20 mouse cellular contexts compared by ENCODE assay signal in the genomic region with DNA sequence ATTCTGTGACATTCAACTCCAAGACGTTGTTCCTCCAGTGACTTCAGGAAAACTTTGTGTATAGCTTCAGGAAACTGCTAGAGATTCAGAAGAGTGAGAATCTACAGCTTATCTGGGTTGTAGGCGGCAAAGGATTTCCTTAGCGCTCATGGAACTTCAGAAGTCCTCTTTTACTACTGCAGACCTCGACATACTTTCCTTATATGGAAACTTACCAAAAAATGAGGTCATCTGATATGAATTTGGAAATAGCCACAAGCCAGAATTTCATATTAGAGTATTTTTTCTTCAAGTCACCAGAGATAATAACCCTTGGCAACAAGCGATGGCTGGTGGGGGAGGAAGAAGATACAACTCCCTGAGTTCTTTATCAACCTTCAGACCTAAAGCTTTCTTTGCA. TPM values are rescaled to one million over a fixed set of nuclear protein-coding genes. Genes with fewer than 3 reads are reported as not detected.
DNase-seq lines count a peak whose midpoint lies in the region; ATAC-seq and TF ChIP-seq lines count a peak whose summit lies in the region.
"Had no signal": no experiment of that assay in that cellular context is flagged by ENCODE, and none has a peak within 500 bp of the region (broad histone marks: within the 10 kb centered on the region; RNA-seq: fewer than 3 reads in every experiment).

No protein-coding gene starts in this region.

- peak overlapping the region; percentile 10; the same call in 1 of the 2 replicates for H3K27ac ChIP-seq in heart, embryonic 15.5 days
- H3K27ac ChIP-seq in MEL (ENCODE audit: control insufficient read depth, low read depth, low read length), result no peak overlapping the region
- no peak overlapping the region for H3K27ac ChIP-seq in intestine, embryonic 16.5 days (ENCODE audit: low read length)
- no peak overlapping the region for H3K27ac ChIP-seq in hindbrain, embryonic 12.5 days
- H3K27ac ChIP-seq: embryonic facial prominence, embryonic 15.5 days; forebrain, embryonic 12.5 days; hindbrain, embryonic 10.5 days; midbrain, embryonic 15.5 days had no signal

- peaks cover 6% of the 10 kb centered on the region; the same call in 1 of the 2 replicates for H3K4me1 ChIP-seq in heart, embryonic 15.5 days (replicated peaks)
- no peaks in the 10 kb centered on the region for H3K4me1 ChIP-seq in MEL (ENCODE audit: control insufficient read depth in 1 of 2, insufficient read depth in 2 of 2, low read length in 2 of 2)
- H3K4me1 ChIP-seq in intestine, embryonic 16.5 days (ENCODE audit: control insufficient read depth, insufficient read depth, low read length), result no peaks in the 10 kb centered on the region
- H3K4me1 ChIP-seq in hindbrain, embryonic 12.5 days, result no peaks in the 10 kb centered on the region
- H3K4me1 ChIP-seq: embryonic facial prominence, embryonic 15.5 days; forebrain, embryonic 12.5 days; hindbrain, embryonic 10.5 days; midbrain, embryonic 15.5 days had no signal

- peak; percentile 3 for DNase-seq in adrenal gland, adult 2 months
- DNase-seq in adrenal gland, adult 8-10 months, result no peak
- DNase-seq in heart, postnatal 4 days, result no peak
- DNase-seq in MEL (ENCODE audit: low read depth, low spot score), result no peak
- DNase-seq: cerebellum, postnatal 10 days; embryo, embryonic 11 days; gastrocnemius, postnatal 14 days; liver, postnatal 0 days; thymus, postnatal 14 days had no signal

- no peaks in the 10 kb centered on the region for H3K79me2 ChIP-seq in MEL (ENCODE audit: control insufficient read depth, insufficient read depth, low read length, poor library complexity)

- no peak for TF ChIP-seq POLR2A in MEL (IDR thresholded peaks at IDR 0.05; ENCODE audit: control insufficient read depth in 1 of 2, insufficient read depth in 1 of 2, low read depth in 1 of 2, low read length in 2 of 2, poor library complexity in 1 of 2)

- H3K9ac ChIP-seq in heart, embryonic 15.5 days, result no peak overlapping the region
- H3K9ac ChIP-seq in MEL (ENCODE audit: control insufficient read depth, low read depth, low read length, poor library complexity, severe bottlenecking), result no peak overlapping the region
- no peak overlapping the region for H3K9ac ChIP-seq in intestine, embryonic 16.5 days (ENCODE audit: low read depth, low read length)
- no peak overlapping the region for H3K9ac ChIP-seq in hindbrain, embryonic 12.5 days
- H3K9ac ChIP-seq: embryonic facial prominence, embryonic 15.5 days; forebrain, embryonic 12.5 days; liver, postnatal 0 days; midbrain, embryonic 15.5 days had no signal

- TF ChIP-seq CTCF in MEL (IDR thresholded peaks at IDR 0.05 in 2 of 3, conservative IDR thresholded peaks at IDR 0.05 in 1 of 3; ENCODE audit: control insufficient read depth in 1 of 3, insufficient read depth in 1 of 3, low read depth in 2 of 3, low read length in 3 of 3, poor library complexity in 1 of 3, severe bottlenecking in 1 of 3), result no peak

- 40% methylated on average over 5 of the region's 5 CpGs for WGBS in heart, embryonic 15.5 days
- WGBS in intestine, embryonic 16.5 days, result 78% methylated on average over 5 of the region's 5 CpGs
- 85% methylated on average over 5 of the region's 5 CpGs for WGBS in hindbrain, embryonic 12.5 days

- H3K27me3 ChIP-seq in heart, embryonic 15.5 days, result no peaks in the 10 kb centered on the region
- peaks cover 0 to under 1% of the 10 kb centered on the region in 2 experiments; a peak in 1 of 4 replicates for H3K27me3 ChIP-seq in MEL (ENCODE audit: control insufficient read depth in 1 of 2, insufficient read depth in 2 of 2, low read length in 2 of 2)
- H3K27me3 ChIP-seq in intestine, embryonic 16.5 days (replicated peaks; ENCODE audit: control insufficient read depth, insufficient read depth, low read length), result no peaks in the 10 kb centered on the region
- H3K27me3 ChIP-seq in hindbrain, embryonic 12.5 days, result no peaks in the 10 kb centered on the region
- H3K27me3 ChIP-seq: embryonic facial prominence, embryonic 15.5 days; forebrain, embryonic 12.5 days; midbrain, embryonic 15.5 days had no signal

- no peaks in the 10 kb centered on the region for H3K9me3 ChIP-seq in heart, embryonic 15.5 days (replicated peaks)
- H3K9me3 ChIP-seq in MEL (replicated peaks; ENCODE audit: insufficient read depth, low read length), result no peaks in the 10 kb centered on the region
- H3K9me3 ChIP-seq in intestine, embryonic 16.5 days (ENCODE audit: control insufficient read depth, low read length), result no peaks in the 10 kb centered on the region
- H3K9me3 ChIP-seq in hindbrain, embryonic 12.5 days (replicated peaks), result no peaks in the 10 kb centered on the region
- H3K9me3 ChIP-seq: embryonic facial prominence, embryonic 15.5 days; forebrain, embryonic 12.5 days; hindbrain, embryonic 10.5 days; midbrain, embryonic 15.5 days had no signal

- no peak for TF ChIP-seq EP300 in MEL (IDR thresholded peaks at IDR 0.05; ENCODE audit: low read depth in 1 of 2, low read length in 2 of 2)

- no peak overlapping the region for H3K4me3 ChIP-seq in heart, embryonic 15.5 days
- no peak overlapping the region for H3K4me3 ChIP-seq in MEL (ENCODE audit: control insufficient read depth in 1 of 2, insufficient read depth in 1 of 2, low read depth in 2 of 2, low read length in 2 of 2)
- H3K4me3 ChIP-seq in intestine, embryonic 16.5 days (ENCODE audit: low read length), result no peak overlapping the region
- H3K4me3 ChIP-seq in hindbrain, embryonic 12.5 days, result no peak overlapping the region
- H3K4me3 ChIP-seq: embryonic facial prominence, embryonic 15.5 days; forebrain, embryonic 12.5 days; hindbrain, embryonic 10.5 days; midbrain, embryonic 15.5 days had no signal

- H3K4me2 ChIP-seq in heart, embryonic 15.5 days, result no peak overlapping the region
- no peak overlapping the region for H3K4me2 ChIP-seq in intestine, embryonic 16.5 days (ENCODE audit: low read depth, low read length)
- H3K4me2 ChIP-seq in hindbrain, embryonic 12.5 days (replicated peaks), result no peak overlapping the region
- H3K4me2 ChIP-seq: embryonic facial prominence, embryonic 15.5 days; forebrain, embryonic 12.5 days; midbrain, embryonic 15.5 days had no signal

- no peaks in the 10 kb centered on the region for H3K36me3 ChIP-seq in heart, embryonic 15.5 days
- no peaks in the 10 kb centered on the region for H3K36me3 ChIP-seq in MEL (ENCODE audit: control insufficient read depth in 1 of 2, insufficient read depth in 2 of 2, low read length in 2 of 2)
- H3K36me3 ChIP-seq in intestine, embryonic 16.5 days (ENCODE audit: control insufficient read depth, insufficient read depth, low read length), result no peaks in the 10 kb centered on the region
- no peaks in the 10 kb centered on the region for H3K36me3 ChIP-seq in hindbrain, embryonic 12.5 days
- H3K36me3 ChIP-seq: embryonic facial prominence, embryonic 15.5 days; forebrain, embryonic 12.5 days; hindbrain, embryonic 10.5 days; midbrain, embryonic 15.5 days had no signal

- ATAC-seq in heart, embryonic 15.5 days (replicated peaks; ENCODE audit: insufficient number of reproducible peaks, insufficient read depth, low FRiP score, low read depth), result no peak
- ATAC-seq in inflammation-experienced regulatory T-cells, adult 6 months, result peak; percentile 7
- no peak for ATAC-seq in intestine, embryonic 16.5 days
- ATAC-seq in hindbrain, embryonic 12.5 days (ENCODE audit: low FRiP score), result no peak
- ATAC-seq: activated CD4-positive, CD25-positive, alpha-beta regulatory T cell, adult 4 months; liver, postnatal 0 days; midbrain, embryonic 15.5 days; Patski had no signal

- TF ChIP-seq RAD21 in MEL (IDR thresholded peaks at IDR 0.05; ENCODE audit: low read depth, low read length), result no peak

TF ChIP-seq in MEL, 35 proteins besides CTCF, POLR2A, EP300 and RAD21:
- TF ChIP-seq GATA1 (IDR thresholded peaks at IDR 0.05; ENCODE audit: low read depth, low read length), result peak; percentile 43
- no peak for TF ChIP-seq ZKSCAN1 (IDR thresholded peaks at IDR 0.05; ENCODE audit: low read depth, low read length)

RNA-seq across cellular contexts. Expression of a gene that starts 6.0 kb away (rescaled TPM):
- under 1 TPM; 0.29 to 0.41 TPM for total RNA-seq in adrenal gland, adult 2 months (2021)
- polyA plus RNA-seq in adrenal gland, adult 2 months (2012; rRNA removed), result 0.07 TPM in 1 of 2 replicates, not detected in the other
- total RNA-seq in adrenal gland, adult 8-10 months (2022), result 1 to 10 TPM in 2 of 4 experiments, under 1 TPM in 2; 0.44 to 1.8 (median 1.0) TPM
- 0.67 and 2.1 TPM in 2 replicates for polyA plus RNA-seq in heart, embryonic 15.5 days (2015; fragmentation: Nextera tagmentation; extraction: Ambion mirVana)
- total RNA-seq in heart, postnatal 4 days (2021), result under 1 TPM in 1 of 2 experiments, not detected in 1; 0.43 TPM
- not detected in 2 replicates for total RNA-seq in MEL (2012; rRNA removed)
- not detected for polyA plus RNA-seq in MEL (2012; ENCODE audit: insufficient read depth in 1 of 2, insufficient read length in 2 of 2, low read depth in 1 of 2, low replicate concordance in 2 of 2, missing spikeins in 1 of 2)
- polyA plus RNA-seq in inflammation-experienced regulatory T-cells, adult 6 months (2017; shearing (Covaris generic)), result 100 to 1,000 TPM in 2 of 3 experiments, 10 to 100 TPM in 1; 91.9 to 193 (median 146) TPM
- polyA plus RNA-seq in intestine, embryonic 16.5 days (2015; fragmentation: Nextera tagmentation; extraction: Ambion mirVana), result 1.2 TPM in 2 replicates
- not detected in 2 replicates for polyA plus RNA-seq in hindbrain, embryonic 12.5 days (2016; fragmentation: Nextera tagmentation; extraction: Ambion mirVana)
- polyA plus RNA-seq: forebrain, embryonic 12.5 days; hindbrain, embryonic 10.5 days; kidney, embryonic 14.5 days; midbrain, embryonic 15.5 days; Patski had no signal

Comparison
In these comparisons a context has a peak if more than half of its experiments do, and no peak if none do; other contexts are left out.
1. RNA of a gene that starts 6.0 kb away (polyA plus RNA-seq): 91.9 to 193 TPM in inflammation-experienced regulatory T-cells, adult 6 months; 1.2 TPM in intestine, embryonic 16.5 days, 0.67 to 2.1 TPM in heart, embryonic 15.5 days, 0.07 TPM in adrenal gland, adult 2 months, not detected in MEL and not detected in hindbrain, embryonic 12.5 days; every median in the first group is over 10 times any median in the second.